Mouse (Mus musculus): ENCODE data around the gene Tipin. TPM values are rescaled to one million over a fixed set of nuclear protein-coding genes. Genes with fewer than 3 reads are reported as not detected.
"Not testable (repeated sequence)": the region's sequence is repeated elsewhere in the genome, so short reads cannot be mapped to it uniquely, and the experiment has no call there.

Tipin gene
- polyA plus RNA-seq, 1 experiment from 2014 or later: 187 TPM

GRCm38 (mm10) chr9:64250111-64250730 is 31.2 kb upstream of the Tipin start:
- H3K9ac ChIP-seq: no peak overlapping the region
- no peak for ATAC-seq (ENCODE audit: insufficient read depth)
- peaks cover 33% of the 10 kb centered on the region for H3K4me1 ChIP-seq (replicated peaks)
- no peak overlapping the region for H3K4me3 ChIP-seq (replicated peaks)
- no peak overlapping the region for H3K4me2 ChIP-seq
- H3K27me3 ChIP-seq: no peaks in the 10 kb centered on the region
- no peak overlapping the region for H3K27ac ChIP-seq (replicated peaks)
- no peaks in the 10 kb centered on the region; the same call in 1 of the 2 replicates for H3K36me3 ChIP-seq (replicated peaks)
- H3K9me3 ChIP-seq (replicated peaks): no peaks in the 10 kb centered on the region

GRCm38 (mm10) chr9:64252591-64253020 is 28.8 kb upstream of the Tipin start:
- H3K4me2 ChIP-seq: peak overlapping the region; percentile 92
- peak overlapping the region; percentile 92 for H3K4me3 ChIP-seq (replicated peaks)
- H3K27me3 ChIP-seq: no peaks in the 10 kb centered on the region
- no peak for ATAC-seq (ENCODE audit: insufficient read depth)
- H3K36me3 ChIP-seq (replicated peaks): no peaks in the 10 kb centered on the region; the same call in 1 of the 2 replicates
- H3K4me1 ChIP-seq (replicated peaks): peaks cover 33% of the 10 kb centered on the region
- H3K9ac ChIP-seq: peak overlapping the region; percentile 87
- WGBS (ENCODE audit: insufficient replicate concordance): under 1% methylated on average over 16 of the region's 16 CpGs
- H3K9me3 ChIP-seq (replicated peaks): no peaks in the 10 kb centered on the region
- peak overlapping the region; percentile 90 for H3K27ac ChIP-seq (replicated peaks)

DNA sequence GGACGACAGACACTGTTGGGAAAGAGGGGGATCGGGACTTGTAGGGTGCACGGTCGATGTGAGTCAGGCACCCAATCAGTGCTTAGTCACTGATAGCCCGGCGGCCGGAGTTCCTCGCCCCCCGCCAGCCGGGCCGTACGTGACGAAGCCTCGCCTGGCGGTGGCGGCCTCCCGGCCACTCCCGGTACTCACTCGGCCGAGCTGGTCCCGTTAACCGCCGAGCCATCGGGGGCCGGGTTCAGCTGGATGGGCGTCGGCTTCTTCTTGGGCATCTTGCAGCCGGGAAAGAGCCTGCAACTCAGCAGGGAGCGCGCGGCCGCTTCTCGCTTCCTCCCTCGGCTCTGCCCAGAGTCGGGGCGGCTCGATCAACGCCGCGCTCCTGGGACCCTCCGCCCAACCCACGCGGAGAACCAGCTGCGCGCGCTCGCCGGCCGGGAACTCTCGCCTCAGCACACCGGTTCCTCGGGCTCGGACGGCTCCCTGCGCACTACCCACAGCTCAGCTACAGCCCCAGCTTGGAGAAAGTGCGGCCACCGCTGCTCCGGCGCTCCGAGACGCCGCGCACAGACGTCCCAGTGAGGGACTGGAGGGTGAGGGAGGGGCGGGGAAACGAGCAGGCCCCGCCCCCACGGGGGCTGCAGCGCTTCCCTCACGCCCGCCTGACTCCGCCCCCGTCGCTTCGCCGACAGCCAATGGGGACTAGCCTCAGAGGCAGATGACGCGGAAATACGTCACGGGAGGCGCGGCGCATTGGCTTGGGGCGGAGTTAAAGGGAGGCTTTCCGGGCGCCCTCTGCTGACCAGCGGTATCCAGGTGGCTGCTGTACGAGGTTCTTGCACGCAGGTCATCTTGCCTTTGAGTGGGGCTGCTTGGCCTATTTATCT is 28.1 kb upstream of the Tipin start, which contains the start of gene Map2k1:
TSS of gene Map2k1 (minus strand) at position 611 of the 884 bp plus-strand sequence.
- Histone ChIP-seq H3K27me3 (no peaks in the 10 kb centered on the region), H3K4me1 (replicated peaks) (peaks cover 33% of the 10 kb centered on the region), H3K36me3 (replicated peaks) (no peaks in the 10 kb centered on the region; the same call in 1 of the 2 replicates), H3K9me3 (replicated peaks) (no peaks in the 10 kb centered on the region), H3K27ac (replicated peaks) (peak within 1 kb of the TSS; percentile 90), H3K9ac (peak within 1 kb of the TSS; percentile 87), H3K4me3 (replicated peaks) (peak within 1 kb of the TSS; percentile 92), H3K4me2 (peak within 1 kb of the TSS; percentile 92)
- ATAC-seq (ENCODE audit: insufficient read depth): peak; percentile 92
- under 1% methylated on average over 89 of the region's 89 CpGs for WGBS (ENCODE audit: insufficient replicate concordance)

GRCm38 (mm10) chr9:64255422-64255821 is 26.0 kb upstream of the Tipin start:
- WGBS (ENCODE audit: insufficient replicate concordance): 43% methylated on average over 3 of the region's 3 CpGs
- H3K4me1 ChIP-seq (replicated peaks): peaks cover 29% of the 10 kb centered on the region

DNA sequence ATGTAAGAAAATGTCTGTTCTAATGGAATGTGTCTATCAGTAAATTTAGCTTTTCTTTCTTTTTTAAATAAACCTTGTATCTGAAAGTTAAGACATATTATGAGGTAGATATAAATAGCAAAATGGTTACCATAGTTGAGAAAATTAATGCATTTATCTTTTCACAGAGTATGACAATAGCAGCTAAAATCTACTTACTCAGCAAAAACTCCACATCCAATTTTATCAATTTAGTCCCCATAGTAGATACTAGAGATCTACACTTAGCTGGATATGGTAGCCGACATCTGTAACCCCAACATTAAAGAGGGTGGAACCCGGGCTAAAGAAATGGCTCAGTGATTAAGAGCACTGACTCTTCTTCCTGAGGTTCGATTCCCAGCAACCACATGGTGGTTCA is 25.2 kb upstream of the Tipin start:
- no peak overlapping the region for H3K4me3 ChIP-seq (replicated peaks)
- no peak overlapping the region for H3K4me2 ChIP-seq
- H3K4me1 ChIP-seq (replicated peaks): peaks cover 25% of the 10 kb centered on the region
- H3K36me3 ChIP-seq (replicated peaks): no peaks in the 10 kb centered on the region
- WGBS (ENCODE audit: insufficient replicate concordance): 69% methylated on average over 3 of the region's 3 CpGs
- H3K27me3 ChIP-seq: no peaks in the 10 kb centered on the region
- no peak for ATAC-seq (ENCODE audit: insufficient read depth)
- H3K9me3 ChIP-seq (replicated peaks): no peaks in the 10 kb centered on the region
- no peak overlapping the region for H3K9ac ChIP-seq
- no peak overlapping the region for H3K27ac ChIP-seq (replicated peaks)

More at GRCm38 (mm10) chr9:64255422-64255821, 26.0 kb upstream of the Tipin start:
- Histone ChIP-seq H3K27me3 (no peaks in the 10 kb centered on the region), H3K9ac (no peak overlapping the region), H3K4me2 (no peak overlapping the region), H3K27ac (replicated peaks) (no peak overlapping the region), H3K36me3 (replicated peaks) (no peaks in the 10 kb centered on the region), H3K4me3 (replicated peaks) (no peak overlapping the region), H3K9me3 (replicated peaks) (no peaks in the 10 kb centered on the region)
- no peak for ATAC-seq (ENCODE audit: insufficient read depth)

DNA sequence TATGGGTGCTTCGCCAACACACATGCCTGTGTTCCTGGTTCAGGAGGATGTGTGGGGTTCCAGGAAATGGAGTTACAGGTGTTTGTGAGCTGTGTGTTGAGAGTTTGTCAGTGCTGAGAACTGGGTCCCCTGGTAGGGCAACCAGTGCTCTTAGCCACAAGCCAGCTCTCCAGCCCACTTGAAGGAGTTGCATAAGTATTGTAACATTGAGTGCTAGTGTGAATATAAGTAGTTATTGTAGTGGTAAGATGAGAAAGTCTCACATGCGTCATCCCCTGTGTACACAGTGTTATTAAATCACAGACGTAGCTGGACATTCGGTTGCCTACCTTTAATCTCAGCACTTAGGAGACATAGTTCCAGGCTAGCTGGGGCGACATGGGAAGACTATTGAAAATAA is 21.5 kb upstream of the Tipin start:
- 72% methylated on average over 5 of the region's 5 CpGs for WGBS (ENCODE audit: insufficient replicate concordance)
- ATAC-seq (ENCODE audit: insufficient read depth): no peak

GRCm38 (mm10) chr9:64261023-64261422 is 20.4 kb upstream of the Tipin start:
- Histone ChIP-seq H3K4me2 (no peak overlapping the region), H3K4me1 (replicated peaks) (no peaks in the 10 kb centered on the region), H3K9ac (no peak overlapping the region), H3K27ac (replicated peaks) (no peak overlapping the region), H3K27me3 (no peaks in the 10 kb centered on the region), H3K36me3 (replicated peaks) (no peaks in the 10 kb centered on the region), H3K9me3 (replicated peaks) (no peaks in the 10 kb centered on the region), H3K4me3 (replicated peaks) (no peak overlapping the region)
- ATAC-seq (ENCODE audit: insufficient read depth): no peak
- 68% methylated on average over 4 of the region's 4 CpGs for WGBS (ENCODE audit: insufficient replicate concordance)

More for the DNA sequence above, 21.5 kb upstream of the Tipin start:
- H3K27ac ChIP-seq (replicated peaks): no peak overlapping the region
- no peak overlapping the region for H3K4me2 ChIP-seq
- H3K4me1 ChIP-seq (replicated peaks): no peaks in the 10 kb centered on the region
- no peak overlapping the region for H3K9ac ChIP-seq
- no peak overlapping the region for H3K4me3 ChIP-seq (replicated peaks)
- H3K36me3 ChIP-seq (replicated peaks): no peaks in the 10 kb centered on the region
- no peaks in the 10 kb centered on the region for H3K27me3 ChIP-seq
- no peaks in the 10 kb centered on the region for H3K9me3 ChIP-seq (replicated peaks)

- H3K36me3 ChIP-seq (replicated peaks): no peaks in the 10 kb centered on the region
- H3K4me2 ChIP-seq: no peak overlapping the region
- no peak for ATAC-seq (ENCODE audit: insufficient read depth)
- H3K4me3 ChIP-seq (replicated peaks): no peak overlapping the region
- no peak overlapping the region for H3K27ac ChIP-seq (replicated peaks)
- H3K27me3 ChIP-seq: no peaks in the 10 kb centered on the region
- H3K9me3 ChIP-seq (replicated peaks): no peaks in the 10 kb centered on the region
- H3K4me1 ChIP-seq (replicated peaks): no peaks in the 10 kb centered on the region
- H3K9ac ChIP-seq: no peak overlapping the region
- 31% methylated on average over 1 of the region's 1 CpGs for WGBS (ENCODE audit: insufficient replicate concordance)
These were observed 16.6 kb upstream of the Tipin start for GRCm38 (mm10) chr9:64264813-64265212.

- Histone ChIP-seq H3K4me3 (replicated peaks) (no peak overlapping the region), H3K4me1 (replicated peaks) (no peaks in the 10 kb centered on the region; the same call in 1 of the 2 replicates), H3K9me3 (replicated peaks) (no peaks in the 10 kb centered on the region), H3K4me2 (no peak overlapping the region), H3K9ac (no peak overlapping the region), H3K27me3 (no peaks in the 10 kb centered on the region), H3K36me3 (replicated peaks) (no peaks in the 10 kb centered on the region), H3K27ac (replicated peaks) (no peak overlapping the region)
- ATAC-seq (ENCODE audit: insufficient read depth): no peak
- 65% methylated on average over 1 of the region's 1 CpGs for WGBS (ENCODE audit: insufficient replicate concordance)
These were observed 14.2 kb upstream of the Tipin start for GRCm38 (mm10) chr9:64267231-64267630.

DNA sequence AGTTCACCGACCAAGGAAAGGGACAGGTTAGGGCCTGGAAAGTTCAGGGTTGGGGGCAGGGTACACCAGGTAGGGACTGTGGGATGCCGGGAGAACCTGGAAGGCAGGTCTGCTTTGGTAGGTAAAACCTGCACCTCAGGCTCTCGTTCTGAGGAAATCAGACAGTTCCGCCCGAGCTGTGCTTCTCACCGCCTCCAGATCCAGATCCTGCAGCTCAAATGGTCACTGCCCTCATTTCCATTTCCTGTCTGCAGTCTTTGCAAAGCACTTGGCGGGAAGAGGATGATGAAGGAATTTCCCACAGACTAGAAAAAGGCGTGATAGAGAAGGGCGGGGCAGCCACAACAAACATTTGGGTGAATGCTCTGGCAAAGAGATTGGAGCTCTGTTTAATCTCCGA is 13.2 kb upstream of the Tipin start:
- H3K27ac ChIP-seq (replicated peaks): no peak overlapping the region
- H3K9ac ChIP-seq: no peak overlapping the region
- H3K4me3 ChIP-seq (replicated peaks): no peak overlapping the region
- no peak overlapping the region for H3K4me2 ChIP-seq
- H3K27me3 ChIP-seq: no peaks in the 10 kb centered on the region
- H3K36me3 ChIP-seq (replicated peaks): no peaks in the 10 kb centered on the region
- H3K4me1 ChIP-seq (replicated peaks): no peaks in the 10 kb centered on the region; the same call in 1 of the 2 replicates
- no peak for ATAC-seq (ENCODE audit: insufficient read depth)
- WGBS (ENCODE audit: insufficient replicate concordance): 58% methylated on average over 10 of the region's 10 CpGs
- no peaks in the 10 kb centered on the region for H3K9me3 ChIP-seq (replicated peaks)

- ATAC-seq (ENCODE audit: insufficient read depth); H3K4me1 ChIP-seq (replicated peaks); H3K9me3 ChIP-seq (replicated peaks); H3K27ac ChIP-seq (replicated peaks); H3K9ac ChIP-seq; H3K4me3 ChIP-seq (replicated peaks); H3K36me3 ChIP-seq (replicated peaks); H3K27me3 ChIP-seq; H3K4me2 ChIP-seq: not testable (repeated sequence)
- 80% methylated on average over 8 of the region's 8 CpGs for WGBS (ENCODE audit: insufficient replicate concordance)
These were observed 12.5 kb upstream of the Tipin start for GRCm38 (mm10) chr9:64268836-64269235.
